Mouse (Mus musculus): ENCODE results near the gene Srgn. TPM values are rescaled to one million over a fixed set of nuclear protein-coding genes. Genes with fewer than 3 reads are reported as not detected.

The Srgn gene
- polyA plus RNA-seq, 1 experiment from 2014 or later = 5.7 TPM

GRCm38 (mm10) chr10:62534509-62534908 is 7.3 kb upstream of the Srgn start:
- Histone ChIP-seq H3K27ac (ENCODE audit: low read depth, low read length) (no peak overlapping the region), H3K27me3 (ENCODE audit: control insufficient read depth, insufficient read depth, low read length) (no peaks in the 10 kb centered on the region), H3K9me3 (ENCODE audit: control insufficient read depth, low read length) (no peaks in the 10 kb centered on the region), H3K36me3 (ENCODE audit: control insufficient read depth, insufficient read depth, low read length) (no peaks in the 10 kb centered on the region), H3K4me1 (ENCODE audit: control insufficient read depth, insufficient read depth, low read length) (no peaks in the 10 kb centered on the region), H3K4me2 (replicated peaks; ENCODE audit: low read depth, low read length) (no peak overlapping the region), H3K4me3 (ENCODE audit: low read length) (no peak overlapping the region), H3K9ac (ENCODE audit: low read depth, low read length) (no peak overlapping the region)
- WGBS = 80% methylated on average over 7 of the region's 7 CpGs
- ATAC-seq (ENCODE audit: low FRiP score, low TSS enrichment) = no peak

GRCm38 (mm10) chr10:62532832-62533231 is 5.6 kb upstream of the Srgn start:
- H3K36me3 ChIP-seq (ENCODE audit: control insufficient read depth, insufficient read depth, low read length) = no peaks in the 10 kb centered on the region
- H3K9ac ChIP-seq (ENCODE audit: low read depth, low read length) = no peak overlapping the region
- no peaks in the 10 kb centered on the region for H3K4me1 ChIP-seq (ENCODE audit: control insufficient read depth, insufficient read depth, low read length)
- no peak for ATAC-seq (ENCODE audit: low FRiP score, low TSS enrichment)
- no peak overlapping the region for H3K4me2 ChIP-seq (replicated peaks; ENCODE audit: low read depth, low read length)
- no peak overlapping the region for H3K27ac ChIP-seq (ENCODE audit: low read depth, low read length)
- H3K27me3 ChIP-seq (ENCODE audit: control insufficient read depth, insufficient read depth, low read length) = no peaks in the 10 kb centered on the region
- WGBS = 49% methylated on average over 2 of the region's 2 CpGs
- H3K9me3 ChIP-seq (ENCODE audit: control insufficient read depth, low read length) = no peaks in the 10 kb centered on the region
- no peak overlapping the region for H3K4me3 ChIP-seq (ENCODE audit: low read length)

- Histone ChIP-seq H3K4me1 (ENCODE audit: control insufficient read depth, insufficient read depth, low read length) (no peaks in the 10 kb centered on the region), H3K9me3 (ENCODE audit: control insufficient read depth, low read length) (no peaks in the 10 kb centered on the region), H3K4me3 (ENCODE audit: low read length) (no peak overlapping the region), H3K4me2 (replicated peaks; ENCODE audit: low read depth, low read length) (no peak overlapping the region), H3K27ac (ENCODE audit: low read depth, low read length) (no peak overlapping the region), H3K9ac (ENCODE audit: low read depth, low read length) (no peak overlapping the region), H3K36me3 (ENCODE audit: control insufficient read depth, insufficient read depth, low read length) (no peaks in the 10 kb centered on the region), H3K27me3 (ENCODE audit: control insufficient read depth, insufficient read depth, low read length) (no peaks in the 10 kb centered on the region)
- ATAC-seq (ENCODE audit: low FRiP score, low TSS enrichment) = no peak
- 78% methylated on average over 9 of the region's 9 CpGs for WGBS
These were observed 2.9 kb upstream of the Srgn start for GRCm38 (mm10) chr10:62530183-62530582.

GRCm38 (mm10) chr10:62522346-62522950 is 4.8 kb downstream of the Srgn start:
- Histone ChIP-seq H3K4me1 (ENCODE audit: control insufficient read depth, insufficient read depth, low read length) (no peaks in the 10 kb centered on the region), H3K27ac (ENCODE audit: low read depth, low read length) (no peak overlapping the region), H3K36me3 (ENCODE audit: control insufficient read depth, insufficient read depth, low read length) (no peaks in the 10 kb centered on the region), H3K27me3 (ENCODE audit: control insufficient read depth, insufficient read depth, low read length) (no peaks in the 10 kb centered on the region), H3K9me3 (ENCODE audit: control insufficient read depth, low read length) (no peaks in the 10 kb centered on the region), H3K9ac (ENCODE audit: low read depth, low read length) (no peak overlapping the region), H3K4me2 (replicated peaks; ENCODE audit: low read depth, low read length) (no peak overlapping the region), H3K4me3 (ENCODE audit: low read length) (no peak overlapping the region)
- WGBS = 71% methylated on average over 7 of the region's 7 CpGs
- no peak for ATAC-seq (ENCODE audit: low FRiP score, low TSS enrichment)

- 74% methylated on average over 4 of the region's 4 CpGs for WGBS
- Histone ChIP-seq H3K9ac (ENCODE audit: low read depth, low read length) (no peak overlapping the region), H3K9me3 (ENCODE audit: control insufficient read depth, low read length) (no peaks in the 10 kb centered on the region), H3K4me1 (ENCODE audit: control insufficient read depth, insufficient read depth, low read length) (no peaks in the 10 kb centered on the region), H3K36me3 (ENCODE audit: control insufficient read depth, insufficient read depth, low read length) (no peaks in the 10 kb centered on the region), H3K27me3 (ENCODE audit: control insufficient read depth, insufficient read depth, low read length) (no peaks in the 10 kb centered on the region), H3K4me2 (replicated peaks; ENCODE audit: low read depth, low read length) (no peak overlapping the region), H3K27ac (ENCODE audit: low read depth, low read length) (no peak overlapping the region), H3K4me3 (ENCODE audit: low read length) (no peak overlapping the region)
- ATAC-seq (ENCODE audit: low FRiP score, low TSS enrichment) = no peak
These were observed 5.5 kb downstream of the Srgn start for GRCm38 (mm10) chr10:62521763-62522162.

GRCm38 (mm10) chr10:62520911-62521310 is 6.3 kb downstream of the Srgn start:
- Histone ChIP-seq H3K4me2 (replicated peaks; ENCODE audit: low read depth, low read length) (no peak overlapping the region), H3K36me3 (ENCODE audit: control insufficient read depth, insufficient read depth, low read length) (no peaks in the 10 kb centered on the region), H3K4me1 (ENCODE audit: control insufficient read depth, insufficient read depth, low read length) (no peaks in the 10 kb centered on the region), H3K9me3 (ENCODE audit: control insufficient read depth, low read length) (no peaks in the 10 kb centered on the region), H3K27ac (ENCODE audit: low read depth, low read length) (no peak overlapping the region), H3K27me3 (ENCODE audit: control insufficient read depth, insufficient read depth, low read length) (no peaks in the 10 kb centered on the region), H3K9ac (ENCODE audit: low read depth, low read length) (no peak overlapping the region), H3K4me3 (ENCODE audit: low read length) (no peak overlapping the region)
- no peak for ATAC-seq (ENCODE audit: low FRiP score, low TSS enrichment)
- WGBS = 72% methylated on average over 2 of the region's 2 CpGs

GRCm38 (mm10) chr10:62517511-62517910 is 9.7 kb downstream of the Srgn start:
- Histone ChIP-seq H3K4me1 (ENCODE audit: control insufficient read depth, insufficient read depth, low read length) (no peaks in the 10 kb centered on the region), H3K9me3 (ENCODE audit: control insufficient read depth, low read length) (no peaks in the 10 kb centered on the region), H3K27me3 (ENCODE audit: control insufficient read depth, insufficient read depth, low read length) (no peaks in the 10 kb centered on the region), H3K27ac (ENCODE audit: low read depth, low read length) (no peak overlapping the region), H3K4me3 (ENCODE audit: low read length) (no peak overlapping the region), H3K4me2 (replicated peaks; ENCODE audit: low read depth, low read length) (no peak overlapping the region), H3K36me3 (ENCODE audit: control insufficient read depth, insufficient read depth, low read length) (no peaks in the 10 kb centered on the region), H3K9ac (ENCODE audit: low read depth, low read length) (no peak overlapping the region)
- WGBS = 85% methylated on average over 6 of the region's 6 CpGs
- no peak for ATAC-seq (ENCODE audit: low FRiP score, low TSS enrichment)

GRCm38 (mm10) chr10:62512855-62513254 is 14.4 kb downstream of the Srgn start:
- Histone ChIP-seq H3K4me2 (replicated peaks; ENCODE audit: low read depth, low read length) (no peak overlapping the region), H3K36me3 (ENCODE audit: control insufficient read depth, insufficient read depth, low read length) (no peaks in the 10 kb centered on the region), H3K9ac (ENCODE audit: low read depth, low read length) (no peak overlapping the region), H3K27ac (ENCODE audit: low read depth, low read length) (no peak overlapping the region), H3K27me3 (ENCODE audit: control insufficient read depth, insufficient read depth, low read length) (no peaks in the 10 kb centered on the region), H3K4me1 (ENCODE audit: control insufficient read depth, insufficient read depth, low read length) (no peaks in the 10 kb centered on the region), H3K4me3 (ENCODE audit: low read length) (no peak overlapping the region), H3K9me3 (ENCODE audit: control insufficient read depth, low read length) (no peaks in the 10 kb centered on the region)
- 90% methylated on average over 4 of the region's 4 CpGs for WGBS
- ATAC-seq (ENCODE audit: low FRiP score, low TSS enrichment) = no peak

GRCm38 (mm10) chr10:62511528-62511927 is 15.7 kb downstream of the Srgn start:
- ATAC-seq (ENCODE audit: low FRiP score, low TSS enrichment) = no peak

More at GRCm38 (mm10) chr10:62511528-62511927, 15.7 kb downstream of the Srgn start:
- H3K27me3 ChIP-seq (ENCODE audit: control insufficient read depth, insufficient read depth, low read length) = no peaks in the 10 kb centered on the region; the same call in 1 of the 2 replicates
- no peak overlapping the region for H3K9ac ChIP-seq (ENCODE audit: low read depth, low read length)
- H3K9me3 ChIP-seq (ENCODE audit: control insufficient read depth, low read length) = no peaks in the 10 kb centered on the region
- WGBS = 84% methylated on average over 6 of the region's 6 CpGs
- H3K27ac ChIP-seq (ENCODE audit: low read depth, low read length) = no peak overlapping the region
- H3K4me3 ChIP-seq (ENCODE audit: low read length) = no peak overlapping the region
- H3K4me2 ChIP-seq (replicated peaks; ENCODE audit: low read depth, low read length) = no peak overlapping the region
- H3K4me1 ChIP-seq (ENCODE audit: control insufficient read depth, insufficient read depth, low read length) = no peaks in the 10 kb centered on the region
- no peaks in the 10 kb centered on the region for H3K36me3 ChIP-seq (ENCODE audit: control insufficient read depth, insufficient read depth, low read length)

All from kidney, embryonic 14.5 days (tissue).